Mouse (Mus musculus): Measurements from ENCODE around the gene Agbl5. TPM values are rescaled to one million over a fixed set of nuclear protein-coding genes. Genes with fewer than 3 reads are reported as not detected.

The Agbl5 gene
- total and polyA plus RNA-seq, 3 experiments, result 9.9 to 65.8 (median 48.5) TPM

- TF ChIP-seq TAL1 (conservative IDR thresholded peaks at IDR 0.05; ENCODE audit: low read depth, low read length) (no peak), CTCF (IDR thresholded peaks at IDR 0.05; ENCODE audit: low read depth, low read length) (peak; percentile 68)
- peak; percentile 99 for ATAC-seq (ENCODE audit: extremely low read depth, insufficient number of reproducible peaks, low FRiP score, poor library complexity, severe bottlenecking)
- peaks cover 41% of the 10 kb centered on the region for H3K4me1 ChIP-seq (ENCODE audit: insufficient read depth, low read depth, low read length)
- H3K9me3 ChIP-seq (replicated peaks), result no peaks in the 10 kb centered on the region
- peak; percentile 94 for DNase-seq (ENCODE audit: low spot score)
- peak within 1 kb of the TSS; percentile 78 for H3K4me3 ChIP-seq (ENCODE audit: low read depth, low read length)
- peaks cover 41% of the 10 kb centered on the region for H3K27me3 ChIP-seq (ENCODE audit: insufficient read depth, low read length)
- peaks cover 19% of the 10 kb centered on the region for H3K36me3 ChIP-seq (replicated peaks)
Observed at GRCm38 (mm10) chr5:30921256-30922033, 33.0 kb downstream of the Agbl5 start, which contains the start of gene Khk. Gene Khk, plus strand, starts transcription at chr5:30921431.

GRCm38 (mm10) chr5:30922581-30923041, 34.1 kb downstream of the Agbl5 start:
- H3K4me3 ChIP-seq (ENCODE audit: low read depth, low read length), result peak overlapping the region; percentile 78; the same call in 1 of the 2 replicates
- H3K36me3 ChIP-seq (replicated peaks), result peaks cover 25% of the 10 kb centered on the region
- H3K4me1 ChIP-seq (ENCODE audit: insufficient read depth, low read depth, low read length), result peaks cover 36% of the 10 kb centered on the region
- peaks cover 31% of the 10 kb centered on the region for H3K27me3 ChIP-seq (ENCODE audit: insufficient read depth, low read length)
- DNase-seq (ENCODE audit: low spot score) (no peak), ATAC-seq (ENCODE audit: extremely low read depth, insufficient number of reproducible peaks, low FRiP score, poor library complexity, severe bottlenecking) (no peak)
- H3K9me3 ChIP-seq (replicated peaks), result no peaks in the 10 kb centered on the region
- TF ChIP-seq GATA2 (IDR thresholded peaks at IDR 0.05; ENCODE audit: borderline replicate concordance, low read depth, low read length) (no peak), GATA1 (IDR thresholded peaks at IDR 0.05; ENCODE audit: borderline replicate concordance, low read length) (no peak), POLR2AphosphoS5 (IDR thresholded peaks at IDR 0.05; ENCODE audit: insufficient replicate concordance, low read depth, low read length) (no peak), CTCF (IDR thresholded peaks at IDR 0.05; ENCODE audit: low read depth, low read length) (no peak), TAL1 (conservative IDR thresholded peaks at IDR 0.05; ENCODE audit: low read depth, low read length) (no peak)

GRCm38 (mm10) chr5:30923119-30923518, 34.6 kb downstream of the Agbl5 start:
- no peak for ATAC-seq (ENCODE audit: extremely low read depth, insufficient number of reproducible peaks, low FRiP score, poor library complexity, severe bottlenecking)
- Histone ChIP-seq H3K36me3 (replicated peaks) (peaks cover 25% of the 10 kb centered on the region), H3K4me1 (ENCODE audit: insufficient read depth, low read depth, low read length) (peaks cover 36% of the 10 kb centered on the region), H3K27me3 (ENCODE audit: insufficient read depth, low read length) (peaks cover 26% of the 10 kb centered on the region), H3K4me3 (ENCODE audit: low read depth, low read length) (no peak overlapping the region; the same call in 1 of the 2 replicates), H3K9me3 (replicated peaks) (no peaks in the 10 kb centered on the region)
- DNase-seq (ENCODE audit: low spot score), result no peak
- no peak for TF ChIP-seq GATA1 (IDR thresholded peaks at IDR 0.05; ENCODE audit: borderline replicate concordance, low read length)

- DNase-seq (ENCODE audit: low spot score) (no peak), ATAC-seq (ENCODE audit: extremely low read depth, insufficient number of reproducible peaks, low FRiP score, poor library complexity, severe bottlenecking) (no peak)
- TF ChIP-seq POLR2AphosphoS5 (IDR thresholded peaks at IDR 0.05; ENCODE audit: insufficient replicate concordance, low read depth, low read length) (no peak), GATA1 (IDR thresholded peaks at IDR 0.05; ENCODE audit: borderline replicate concordance, low read length) (no peak), GATA2 (IDR thresholded peaks at IDR 0.05; ENCODE audit: borderline replicate concordance, low read depth, low read length) (no peak), TAL1 (conservative IDR thresholded peaks at IDR 0.05; ENCODE audit: low read depth, low read length) (no peak), CTCF (IDR thresholded peaks at IDR 0.05; ENCODE audit: low read depth, low read length) (no peak)
- H3K9me3 ChIP-seq (replicated peaks), result no peaks in the 10 kb centered on the region
- H3K36me3 ChIP-seq (replicated peaks), result peaks cover 25% of the 10 kb centered on the region
- H3K4me1 ChIP-seq (ENCODE audit: insufficient read depth, low read depth, low read length), result peaks cover 28% of the 10 kb centered on the region
- peaks cover 13% of the 10 kb centered on the region for H3K27me3 ChIP-seq (ENCODE audit: insufficient read depth, low read length)
- no peak overlapping the region for H3K4me3 ChIP-seq (ENCODE audit: low read depth, low read length)
Observed at GRCm38 (mm10) chr5:30924614-30925013, 36.1 kb downstream of the Agbl5 start.

GRCm38 (mm10) chr5:30925217-30925616, 36.7 kb downstream of the Agbl5 start:
- DNase-seq (ENCODE audit: low spot score) (no peak), ATAC-seq (ENCODE audit: extremely low read depth, insufficient number of reproducible peaks, low FRiP score, poor library complexity, severe bottlenecking) (no peak)
- H3K9me3 ChIP-seq (replicated peaks), result no peaks in the 10 kb centered on the region
- no peak for TF ChIP-seq GATA2 (IDR thresholded peaks at IDR 0.05; ENCODE audit: borderline replicate concordance, low read depth, low read length)
- TF ChIP-seq GATA1 (IDR thresholded peaks at IDR 0.05; ENCODE audit: borderline replicate concordance, low read length), result no peak
- TF ChIP-seq POLR2AphosphoS5 (IDR thresholded peaks at IDR 0.05; ENCODE audit: insufficient replicate concordance, low read depth, low read length), result no peak
- TF ChIP-seq TAL1 (conservative IDR thresholded peaks at IDR 0.05; ENCODE audit: low read depth, low read length), result no peak
- no peak for TF ChIP-seq CTCF (IDR thresholded peaks at IDR 0.05; ENCODE audit: low read depth, low read length)
- H3K27me3 ChIP-seq (ENCODE audit: insufficient read depth, low read length), result peaks cover 9% of the 10 kb centered on the region
- H3K4me3 ChIP-seq (ENCODE audit: low read depth, low read length), result no peak overlapping the region
- peaks cover 25% of the 10 kb centered on the region for H3K36me3 ChIP-seq (replicated peaks)
- H3K4me1 ChIP-seq (ENCODE audit: insufficient read depth, low read depth, low read length), result peaks cover 26% of the 10 kb centered on the region

GRCm38 (mm10) chr5:30926073-30926472, 37.6 kb downstream of the Agbl5 start:
- TF ChIP-seq CTCF (IDR thresholded peaks at IDR 0.05; ENCODE audit: low read depth, low read length) (no peak), GATA2 (IDR thresholded peaks at IDR 0.05; ENCODE audit: borderline replicate concordance, low read depth, low read length) (no peak), GATA1 (IDR thresholded peaks at IDR 0.05; ENCODE audit: borderline replicate concordance, low read length) (no peak), TAL1 (conservative IDR thresholded peaks at IDR 0.05; ENCODE audit: low read depth, low read length) (no peak), POLR2AphosphoS5 (IDR thresholded peaks at IDR 0.05; ENCODE audit: insufficient replicate concordance, low read depth, low read length) (no peak)
- peaks cover 17% of the 10 kb centered on the region for H3K4me1 ChIP-seq (ENCODE audit: insufficient read depth, low read depth, low read length)
- ATAC-seq (ENCODE audit: extremely low read depth, insufficient number of reproducible peaks, low FRiP score, poor library complexity, severe bottlenecking), result no peak
- DNase-seq (ENCODE audit: low spot score), result no peak
- H3K27me3 ChIP-seq (ENCODE audit: insufficient read depth, low read length), result peaks cover 8% of the 10 kb centered on the region; the same call in 1 of the 2 replicates
- H3K4me3 ChIP-seq (ENCODE audit: low read depth, low read length), result no peak overlapping the region
- H3K9me3 ChIP-seq (replicated peaks), result no peaks in the 10 kb centered on the region
- peaks cover 29% of the 10 kb centered on the region for H3K36me3 ChIP-seq (replicated peaks)

Data from G1E (cell line).